Mouse (Mus musculus) lung, embryonic 15.5 days (tissue): ENCODE measurements around the gene Dglucy. TPM values are rescaled to one million over a fixed set of nuclear protein-coding genes. Genes with fewer than 3 reads are reported as not detected.
"Not testable (repeated sequence)": the region's sequence is repeated elsewhere in the genome, so short reads cannot be mapped to it uniquely, and the experiment has no call there.

Source experiments
- ATAC-seq: fragments of 200-750 bp; cut with Nextera tagmentation; 2 replicates; pipeline ENCODE4 v1.8.0; 2017; ENCODE audit warnings: moderate number of reproducible peaks, borderline replicate concordance; ENCODE audit not compliant: low FRiP score, low TSS enrichment; ENCODE audit errors: extremely low read depth
- H3K27ac ChIP-seq: fragments of 300-500 bp; sonication (generic); 2 replicates; pipeline ENCODE4 v1.5.1; 2015; ENCODE audit warnings: moderate library complexity, mild to moderate bottlenecking, inconsistent platforms
- H3K27me3 ChIP-seq: fragments of 300-500 bp; sonication (generic); 2 replicates; pipeline ENCODE4 v1.6.1; 2015; ENCODE audit warnings: inconsistent platforms
- H3K36me3 ChIP-seq: fragments of 300-500 bp; sonication (generic); 2 replicates; pipeline ENCODE4 v1.6.1; 2015; ENCODE audit warnings: inconsistent platforms
- H3K4me1 ChIP-seq: fragments of 300-500 bp; sonication (generic); 2 replicates; pipeline ENCODE4 v1.6.1; 2015; ENCODE audit warnings: inconsistent platforms
- H3K4me2 ChIP-seq: fragments of 300-500 bp; sonication (generic); 2 replicates; pipeline ENCODE4 v1.6.1; 2015; ENCODE audit warnings: inconsistent platforms, mild to moderate bottlenecking, moderate library complexity
- H3K4me3 ChIP-seq: fragments of 300-500 bp; sonication (generic); 2 replicates; pipeline ENCODE4 v1.5.1; 2015; ENCODE audit warnings: mild to moderate bottlenecking, inconsistent platforms
- H3K9ac ChIP-seq: fragments of 300-500 bp; sonication (generic); 2 replicates; pipeline ENCODE4 v1.6.1; 2015; ENCODE audit warnings: inconsistent platforms
- H3K9me3 ChIP-seq: fragments of 300-500 bp; sonication (generic); 2 replicates; pipeline ENCODE4 v1.6.1; 2016; ENCODE audit warnings: inconsistent platforms
- WGBS: fragments of 180-500 bp; shearing (Covaris S2); methylation state at CpG from one replicate; pipeline ENCODE4 v1.1.7; 2015; 5-methylcytosine and 5-hydroxymethylcytosine counted together
- polyA plus RNA-seq: library from polyadenylated mRNA; unstranded; fragments of >200 nt; fragmentation: Nextera tagmentation; extraction: Ambion mirVana; gene quantifications from 2 replicates; pipeline ENCODE4 v1.2.1, GENCODE M21; 2015

Dglucy gene
- polyA plus RNA-seq, 1 experiment from 2014 or later = 5.2 TPM

- H3K9me3 ChIP-seq = no peaks in the 10 kb centered on the region
- H3K4me1 ChIP-seq = peaks cover 9% of the 10 kb centered on the region
- H3K27me3 ChIP-seq = no peaks in the 10 kb centered on the region
- ATAC-seq = no peak
- H3K36me3 ChIP-seq = no peaks in the 10 kb centered on the region
- H3K9ac ChIP-seq = no peak overlapping the region
- no peak overlapping the region for H3K4me2 ChIP-seq
- WGBS = 76% methylated on average over 2 of the region's 2 CpGs
- no peak overlapping the region for H3K27ac ChIP-seq
- H3K4me3 ChIP-seq = no peak overlapping the region
Measured at GRCm38 (mm10) chr12:100784152-100784551, 5.3 kb downstream of the Dglucy start.

GRCm38 (mm10) chr12:100785344-100785743 lies 6.5 kb downstream of the Dglucy start:
- no peak overlapping the region for H3K4me3 ChIP-seq
- H3K27ac ChIP-seq = no peak overlapping the region
- no peaks in the 10 kb centered on the region for H3K27me3 ChIP-seq
- no peak overlapping the region for H3K9ac ChIP-seq
- 30% methylated on average over 7 of the region's 7 CpGs for WGBS
- H3K4me2 ChIP-seq = no peak overlapping the region
- no peak for ATAC-seq
- H3K36me3 ChIP-seq = no peaks in the 10 kb centered on the region
- H3K4me1 ChIP-seq = no peaks in the 10 kb centered on the region
- no peaks in the 10 kb centered on the region for H3K9me3 ChIP-seq

GRCm38 (mm10) chr12:100789981-100790550 lies 11.2 kb downstream of the Dglucy start:
- H3K27ac ChIP-seq = no peak overlapping the region
- H3K27me3 ChIP-seq = no peaks in the 10 kb centered on the region
- H3K4me3 ChIP-seq = no peak overlapping the region
- no peaks in the 10 kb centered on the region for H3K36me3 ChIP-seq
- no peak overlapping the region for H3K9ac ChIP-seq
- no peak for ATAC-seq
- H3K4me2 ChIP-seq = no peak overlapping the region
- 43% methylated on average over 3 of the region's 3 CpGs for WGBS
- H3K4me1 ChIP-seq = no peaks in the 10 kb centered on the region
- no peaks in the 10 kb centered on the region for H3K9me3 ChIP-seq

- Histone ChIP-seq H3K4me3 (no peak overlapping the region), H3K9ac (no peak overlapping the region), H3K4me1 (no peaks in the 10 kb centered on the region), H3K27ac (no peak overlapping the region), H3K36me3 (no peaks in the 10 kb centered on the region), H3K27me3 (no peaks in the 10 kb centered on the region), H3K9me3 (no peaks in the 10 kb centered on the region), H3K4me2 (no peak overlapping the region)
- WGBS = 78% methylated on average over 6 of the region's 6 CpGs
- ATAC-seq = no peak
Measured at GRCm38 (mm10) chr12:100791425-100791824, 12.6 kb downstream of the Dglucy start.

- WGBS = 54% methylated on average over 7 of the region's 7 CpGs
- no peak overlapping the region for H3K27ac ChIP-seq
- ATAC-seq = no peak
Measured at GRCm38 (mm10) chr12:100794450-100795230, 15.8 kb downstream of the Dglucy start.

GRCm38 (mm10) chr12:100795390-100796036 lies 16.7 kb downstream of the Dglucy start:
- no peak for ATAC-seq
- H3K9ac ChIP-seq = no peak overlapping the region
- WGBS = 64% methylated on average over 7 of the region's 7 CpGs
- H3K4me2 ChIP-seq = no peak overlapping the region
- H3K27ac ChIP-seq = no peak overlapping the region
- no peaks in the 10 kb centered on the region for H3K36me3 ChIP-seq
- H3K4me1 ChIP-seq = no peaks in the 10 kb centered on the region
- H3K27me3 ChIP-seq = no peaks in the 10 kb centered on the region
- no peak overlapping the region for H3K4me3 ChIP-seq
- H3K9me3 ChIP-seq = no peaks in the 10 kb centered on the region

More at GRCm38 (mm10) chr12:100794450-100795230, 15.8 kb downstream of the Dglucy start:
- H3K27me3 ChIP-seq = no peaks in the 10 kb centered on the region
- H3K36me3 ChIP-seq = no peaks in the 10 kb centered on the region
- H3K4me1 ChIP-seq = no peaks in the 10 kb centered on the region
- no peak overlapping the region for H3K4me3 ChIP-seq
- H3K9me3 ChIP-seq = no peaks in the 10 kb centered on the region
- H3K9ac ChIP-seq = no peak overlapping the region
- no peak overlapping the region for H3K4me2 ChIP-seq

GRCm38 (mm10) chr12:100803391-100803790 lies 24.5 kb downstream of the Dglucy start:
- H3K9me3 ChIP-seq, H3K4me2 ChIP-seq, H3K36me3 ChIP-seq, H3K4me3 ChIP-seq, ATAC-seq, H3K9ac ChIP-seq, H3K27ac ChIP-seq, H3K4me1 ChIP-seq, H3K27me3 ChIP-seq: not testable (repeated sequence)
- 89% methylated on average over 19 of the region's 19 CpGs for WGBS

GRCm38 (mm10) chr12:100807280-100807679 lies 28.4 kb downstream of the Dglucy start:
- Histone ChIP-seq H3K36me3 (no peaks in the 10 kb centered on the region), H3K9me3 (no peaks in the 10 kb centered on the region), H3K9ac (no peak overlapping the region), H3K4me3 (no peak overlapping the region), H3K27me3 (no peaks in the 10 kb centered on the region), H3K27ac (no peak overlapping the region), H3K4me1 (no peaks in the 10 kb centered on the region), H3K4me2 (no peak overlapping the region)
- no peak for ATAC-seq
- WGBS = 64% methylated on average over 7 of the region's 7 CpGs

- no peaks in the 10 kb centered on the region for H3K9me3 ChIP-seq
- 49% methylated on average over 13 of the region's 13 CpGs for WGBS
- no peaks in the 10 kb centered on the region for H3K36me3 ChIP-seq
- no peak for ATAC-seq
- H3K4me1 ChIP-seq = no peaks in the 10 kb centered on the region
- no peak overlapping the region for H3K9ac ChIP-seq
- H3K4me3 ChIP-seq = no peak overlapping the region
- H3K27me3 ChIP-seq = no peaks in the 10 kb centered on the region
- H3K4me2 ChIP-seq = no peak overlapping the region
- H3K27ac ChIP-seq = no peak overlapping the region
Measured at GRCm38 (mm10) chr12:100808609-100809280, 29.9 kb downstream of the Dglucy start.

- Histone ChIP-seq H3K36me3 (no peaks in the 10 kb centered on the region), H3K4me2 (no peak overlapping the region), H3K27ac (no peak overlapping the region), H3K9ac (no peak overlapping the region), H3K4me3 (no peak overlapping the region), H3K4me1 (no peaks in the 10 kb centered on the region), H3K27me3 (no peaks in the 10 kb centered on the region), H3K9me3 (no peaks in the 10 kb centered on the region)
- ATAC-seq = no peak
- WGBS = 88% methylated on average over 11 of the region's 11 CpGs
Measured at GRCm38 (mm10) chr12:100810542-100810941, 31.7 kb downstream of the Dglucy start.

- Histone ChIP-seq H3K4me1 (no peaks in the 10 kb centered on the region), H3K9me3 (no peaks in the 10 kb centered on the region), H3K9ac (no peak overlapping the region), H3K4me2 (no peak overlapping the region), H3K4me3 (no peak overlapping the region), H3K27me3 (no peaks in the 10 kb centered on the region), H3K36me3 (no peaks in the 10 kb centered on the region), H3K27ac (no peak overlapping the region)
- ATAC-seq = no peak
- 82% methylated on average over 2 of the region's 2 CpGs for WGBS
Measured at GRCm38 (mm10) chr12:100813901-100814300, 35.0 kb downstream of the Dglucy start.

GRCm38 (mm10) chr12:100814671-100815070 lies 35.8 kb downstream of the Dglucy start:
- no peaks in the 10 kb centered on the region for H3K9me3 ChIP-seq
- 67% methylated on average over 3 of the region's 3 CpGs for whole genome bisulfite sequencing
- no peak overlapping the region for H3K4me3 ChIP-seq
- no peak overlapping the region for H3K9ac ChIP-seq
- H3K4me2 ChIP-seq = no peak overlapping the region
- H3K4me1 ChIP-seq = no peaks in the 10 kb centered on the region
- no peak for ATAC-seq
- H3K27ac ChIP-seq = no peak overlapping the region
- H3K36me3 ChIP-seq = no peaks in the 10 kb centered on the region
- no peaks in the 10 kb centered on the region for H3K27me3 ChIP-seq
